Mouse (Mus musculus) cerebellum, adult 2 months (tissue): ENCODE data around the gene Cyp1a2.

ENCODE experiments used
- CTCF ChIP-seq: fragments of 200-500 bp; IDR thresholded peaks from 2 replicates; pipeline ENCODE4 v1.5.1; 2011; ENCODE audit warnings: low read depth, mild to moderate bottlenecking, control low read depth, low read length, moderate library complexity, borderline replicate concordance; ENCODE audit not compliant: insufficient read depth
- POLR2A ChIP-seq: fragments of 200-500 bp; IDR thresholded peaks from 2 replicates; pipeline ENCODE4 v1.6.1; 2011; ENCODE audit warnings: low read length, control low read depth, borderline replicate concordance; ENCODE audit not compliant: insufficient read depth

DNA sequence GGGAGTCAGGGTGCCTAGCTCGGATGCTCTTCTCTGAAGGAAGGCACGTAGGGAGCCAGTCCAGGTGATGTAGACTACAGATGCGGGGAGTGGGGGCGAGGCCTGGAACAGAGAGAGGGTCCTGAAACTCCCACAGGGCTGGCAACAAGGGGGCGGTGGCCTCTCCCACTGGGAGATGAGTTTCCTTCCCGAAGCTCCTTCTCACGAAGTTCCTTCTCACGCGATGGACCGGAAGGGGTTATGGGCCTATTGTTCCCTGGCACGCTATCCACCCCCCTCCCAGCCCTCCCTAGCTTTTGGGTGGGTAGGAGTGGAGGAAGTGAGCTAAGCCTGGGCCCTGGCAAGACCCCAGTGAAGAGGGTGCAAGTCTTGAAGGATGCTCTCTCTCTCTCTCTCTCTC is 15.7 kb downstream of the Cyp1a2 start:
- TF ChIP-seq CTCF (no peak), POLR2A (no peak)
